Mouse (Mus musculus) lung, adult 18-20 months (tissue): ENCODE measurements around the gene Slc12a9.

Experiments used
- DNase-seq, 2 experiments: peaks; one replicate each; pipeline ENCODE4 v3.0.0; 2022; ENCODE audit warnings: mixed read lengths in 2 of 2

Gene Slc12a9

GRCm38 (mm10) chr5:137307071-137307912, 26.1 kb downstream of the Slc12a9 start, which contains the start of gene Srrt:
Srrt (minus strand) TSS chr5:137307674.
- DNase-seq, result peak; percentile 93 to 94

GRCm38 (mm10) chr5:137306439-137307005, 26.9 kb downstream of the Slc12a9 start:
- DNase-seq, result no peak

- DNase-seq, result no peak
Measured at GRCm38 (mm10) chr5:137305822-137306221, 27.6 kb downstream of the Slc12a9 start.

GRCm38 (mm10) chr5:137304816-137305215, 28.6 kb downstream of the Slc12a9 start:
- no peak for DNase-seq

- no peak for DNase-seq
Measured at GRCm38 (mm10) chr5:137304165-137304564, 29.2 kb downstream of the Slc12a9 start.

- DNase-seq, result no peak
Measured at GRCm38 (mm10) chr5:137303609-137304008, 29.8 kb downstream of the Slc12a9 start.

- no peak for DNase-seq
Measured at GRCm38 (mm10) chr5:137301253-137301652, 32.1 kb downstream of the Slc12a9 start.

GRCm38 (mm10) chr5:137299240-137299639, 34.2 kb downstream of the Slc12a9 start:
- no peak for DNase-seq

GRCm38 (mm10) chr5:137297126-137297525, 36.3 kb downstream of the Slc12a9 start:
- no peak for DNase-seq

- DNase-seq, result no peak
Measured at GRCm38 (mm10) chr5:137295712-137296111, 37.7 kb downstream of the Slc12a9 start.

GRCm38 (mm10) chr5:137295296-137295695, 38.1 kb downstream of the Slc12a9 start:
- DNase-seq, result no peak

GRCm38 (mm10) chr5:137294744-137295093, 38.7 kb downstream of the Slc12a9 start:
- no peak for DNase-seq

GRCm38 (mm10) chr5:137293839-137294743, 39.3 kb downstream of the Slc12a9 start, which contains the start of gene Ufsp1:
Ufsp1 (plus strand) TSS chr5:137294629.
- peak; percentile 95 to 96 for DNase-seq

GRCm38 (mm10) chr5:137293282-137293681, 40.1 kb downstream of the Slc12a9 start:
- DNase-seq, result peak; percentile 87 to 90

GRCm38 (mm10) chr5:137291381-137291926, 41.9 kb downstream of the Slc12a9 start:
- no peak for DNase-seq

GRCm38 (mm10) chr5:137290677-137291076, 42.7 kb downstream of the Slc12a9 start:
- peak; percentile 70 to 80 for DNase-seq

GRCm38 (mm10) chr5:137289591-137290365, 43.6 kb downstream of the Slc12a9 start:
- DNase-seq, result no peak

GRCm38 (mm10) chr5:137288999-137289470, 44.4 kb downstream of the Slc12a9 start:
- no peak for DNase-seq

- no peak for DNase-seq
Measured at GRCm38 (mm10) chr5:137287953-137288743, 45.2 kb downstream of the Slc12a9 start.

GRCm38 (mm10) chr5:137287032-137287952, 46.1 kb downstream of the Slc12a9 start, which contains the start of gene Ache:
Ache (plus strand) TSS chr5:137287519.
- no peak for DNase-seq
